Mouse (Mus musculus) E14TG2a.4 (cell line): ENCODE data around the gene Dapk1.

Experiments used
- H3K27me3 ChIP-seq: 2 replicates; pipeline ENCODE4 v1.6.1; 2014; ENCODE audit warnings: low read length, control low read depth; ENCODE audit not compliant: insufficient read depth
- H3K36me3 ChIP-seq: 2 replicates; pipeline ENCODE4 v1.6.1; 2014; ENCODE audit warnings: low read length, control low read depth; ENCODE audit not compliant: insufficient read depth
- H3K4me1 ChIP-seq: replicated peaks from 2 replicates; pipeline ENCODE4 v1.6.1; 2014; ENCODE audit warnings: low read depth, low read length, control low read depth
- H3K4me3 ChIP-seq: replicated peaks from 2 replicates; pipeline ENCODE4 v1.5.1; 2014; ENCODE audit warnings: mild to moderate bottlenecking, low read length
- H3K9me3 ChIP-seq: 2 replicates; pipeline ENCODE4 v1.6.1; 2014; ENCODE audit warnings: low read length, control low read depth
- CTCF ChIP-seq: conservative IDR thresholded peaks from 2 replicates; pipeline ENCODE4 v1.5.1; 2014; ENCODE audit warnings: low read length
- NANOG ChIP-seq: IDR thresholded peaks from 2 replicates; pipeline ENCODE4 v1.6.1; 2014; ENCODE audit warnings: borderline replicate concordance, low read length, mixed read lengths
- POU5F1 ChIP-seq: IDR thresholded peaks from 2 replicates; pipeline ENCODE4 v1.6.1; 2014; ENCODE audit warnings: low read length, borderline replicate concordance

Dapk1 gene

DNA sequence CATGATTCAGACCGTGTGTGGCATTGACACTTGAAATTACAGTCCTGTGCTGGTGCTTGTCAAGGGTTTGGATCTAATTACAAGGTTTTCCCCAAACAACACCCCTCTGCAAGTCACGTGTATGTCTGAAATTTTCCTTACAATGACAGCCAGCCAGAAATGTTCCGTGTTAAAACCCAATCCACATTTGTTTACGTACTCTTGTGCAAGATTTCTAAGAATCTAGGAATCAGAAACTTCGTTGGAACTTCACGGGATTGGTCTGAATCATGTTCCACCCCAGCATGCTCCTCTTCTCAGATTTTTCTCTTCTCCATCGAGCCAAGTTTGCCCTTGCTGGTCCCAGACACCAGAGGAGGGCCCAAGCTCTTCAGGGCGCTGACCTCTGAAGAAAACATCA is 27.8 kb upstream of the Dapk1 start:
- Histone ChIP-seq H3K4me3 (no peak overlapping the region), H3K36me3 (no peaks in the 10 kb centered on the region), H3K4me1 (no peaks in the 10 kb centered on the region), H3K9me3 (no peaks in the 10 kb centered on the region), H3K27me3 (no peaks in the 10 kb centered on the region)
- no peak for TF ChIP-seq POU5F1
- TF ChIP-seq NANOG: no peak
- no peak for TF ChIP-seq CTCF

DNA sequence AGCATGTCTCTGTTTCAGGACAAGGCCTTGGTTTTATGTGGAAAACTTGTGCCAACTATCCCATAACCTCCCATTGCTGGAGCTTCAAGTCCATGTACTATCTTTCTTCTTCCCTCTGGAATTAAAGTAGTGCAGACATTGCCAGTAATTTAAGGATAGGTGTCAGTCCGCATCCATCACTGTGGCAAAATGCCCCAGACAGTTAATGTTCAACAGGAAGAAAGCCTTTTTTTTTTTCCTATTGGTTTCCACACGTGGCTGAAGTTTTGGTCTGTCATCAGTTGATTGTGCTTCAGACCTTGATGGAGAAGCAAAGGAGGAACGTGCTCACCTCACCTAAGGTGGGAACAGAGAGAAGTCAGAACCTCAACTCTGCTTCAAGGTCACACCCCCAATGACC is 23.2 kb upstream of the Dapk1 start:
- H3K27me3 ChIP-seq: no peaks in the 10 kb centered on the region
- H3K9me3 ChIP-seq: no peaks in the 10 kb centered on the region
- TF ChIP-seq NANOG (no peak), CTCF (no peak), POU5F1 (no peak)
- no peaks in the 10 kb centered on the region for H3K4me1 ChIP-seq
- H3K4me3 ChIP-seq: no peak overlapping the region
- H3K36me3 ChIP-seq: no peaks in the 10 kb centered on the region

DNA sequence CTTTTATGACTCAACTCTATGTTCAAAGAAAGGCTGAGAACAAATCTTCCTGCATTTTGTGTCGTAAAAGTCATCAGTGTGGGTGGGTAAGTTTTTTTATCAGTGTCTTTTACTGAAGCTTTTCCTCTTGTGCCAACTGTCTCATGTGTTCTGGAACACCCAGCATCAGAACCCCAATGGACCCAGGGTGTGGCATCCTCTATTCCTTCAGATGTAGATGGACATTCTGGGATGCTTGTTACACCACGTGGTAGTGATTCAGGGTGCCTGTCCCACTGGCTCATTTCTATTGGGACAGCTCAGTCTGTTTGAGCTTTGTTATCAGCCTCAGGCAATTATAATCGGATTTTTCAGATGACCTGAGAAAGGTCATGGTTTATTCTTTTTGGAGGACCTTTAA is 6.9 kb upstream of the Dapk1 start:
- Histone ChIP-seq H3K4me3 (no peak overlapping the region), H3K36me3 (no peaks in the 10 kb centered on the region), H3K4me1 (peaks cover 14% of the 10 kb centered on the region), H3K9me3 (peaks cover 35% of the 10 kb centered on the region), H3K27me3 (no peaks in the 10 kb centered on the region)
- no peak for TF ChIP-seq CTCF
- TF ChIP-seq POU5F1: no peak
- no peak for TF ChIP-seq NANOG

DNA sequence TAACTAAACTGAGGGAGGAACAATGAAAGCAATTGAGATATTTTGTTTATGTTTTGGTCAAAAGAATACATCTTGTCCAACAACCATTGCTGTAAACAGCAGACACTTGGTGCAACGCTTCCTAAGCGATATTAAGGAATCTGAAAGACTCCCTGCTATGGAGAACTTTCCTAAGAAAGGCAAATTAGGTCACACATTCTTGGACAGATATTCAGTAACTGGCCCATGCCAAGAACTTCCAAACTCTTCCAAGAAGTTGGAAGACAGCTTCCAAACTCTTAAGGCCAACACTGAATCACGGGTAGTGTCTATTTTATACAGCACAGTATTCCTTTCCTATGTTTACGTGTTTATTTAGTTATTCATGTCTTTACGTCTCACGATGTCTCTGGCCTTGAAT is 6.2 kb upstream of the Dapk1 start:
- Histone ChIP-seq H3K27me3 (no peaks in the 10 kb centered on the region), H3K36me3 (no peaks in the 10 kb centered on the region), H3K4me3 (no peak overlapping the region), H3K4me1 (peaks cover 14% of the 10 kb centered on the region), H3K9me3 (peaks cover 40% of the 10 kb centered on the region)
- TF ChIP-seq POU5F1 (no peak), NANOG (no peak), CTCF (no peak)

DNA sequence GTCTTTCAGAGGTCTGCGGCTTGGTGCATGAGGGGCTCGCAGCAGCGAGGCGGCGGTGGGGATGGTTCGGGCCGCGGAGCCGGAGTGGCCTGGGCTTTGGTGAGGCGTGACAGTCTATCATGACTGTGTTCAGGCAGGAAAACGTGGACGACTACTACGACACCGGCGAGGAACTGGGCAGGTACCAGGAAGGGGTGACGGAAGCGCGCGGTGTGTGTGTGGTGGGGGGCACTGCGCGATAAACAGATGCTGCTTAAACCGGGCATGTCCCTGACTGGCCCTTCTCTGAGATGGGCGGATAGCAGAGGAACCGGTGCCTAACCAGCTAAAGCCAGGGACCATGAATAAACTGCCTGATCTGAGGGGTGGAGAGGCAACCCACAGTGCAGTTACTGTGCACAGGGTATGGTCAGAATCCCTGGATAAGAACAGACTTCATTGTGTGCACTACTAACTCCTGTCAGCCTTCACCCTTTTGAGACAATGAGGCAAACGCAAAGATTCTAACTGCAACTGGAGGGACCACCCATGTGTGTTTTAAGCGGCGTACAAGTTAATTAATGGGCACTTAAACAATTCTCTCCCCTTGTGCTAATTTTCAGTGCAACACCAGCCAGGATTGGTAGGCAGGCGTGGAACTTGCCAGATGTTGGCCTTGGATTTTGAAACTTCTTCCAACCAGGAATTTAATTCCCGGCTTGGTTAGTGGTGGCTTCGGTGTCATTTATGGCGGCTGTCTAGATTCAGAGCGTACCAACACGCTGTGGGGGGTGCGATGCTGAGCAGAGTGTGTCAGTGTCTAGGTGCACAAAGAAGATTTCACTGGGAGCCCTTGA is 887 bp downstream of the Dapk1 start:
- peaks cover 8% of the 10 kb centered on the region for H3K36me3 ChIP-seq
- peak overlapping the region; percentile 85 for H3K4me3 ChIP-seq
- peaks cover 9% of the 10 kb centered on the region for H3K27me3 ChIP-seq
- TF ChIP-seq POU5F1: no peak
- no peak for TF ChIP-seq CTCF
- no peak for TF ChIP-seq NANOG
- peaks cover 46% of the 10 kb centered on the region for H3K4me1 ChIP-seq
- H3K9me3 ChIP-seq: peaks cover 30% of the 10 kb centered on the region

DNA sequence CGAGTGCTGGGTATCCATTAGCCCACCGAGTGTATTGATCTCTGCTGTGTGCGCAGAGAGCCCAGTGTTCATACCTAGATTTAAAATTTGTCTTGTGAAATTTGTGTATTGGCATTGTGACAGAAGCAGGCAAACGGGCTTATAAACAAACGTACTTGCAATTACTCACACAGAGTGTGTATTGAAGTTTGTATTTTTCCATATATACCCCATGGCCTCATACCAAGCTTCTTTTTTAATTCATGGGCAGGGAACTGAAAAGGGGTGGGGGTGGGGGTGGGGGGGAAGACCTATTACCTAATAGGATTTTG is 1.5 kb downstream of the Dapk1 start:
- Histone ChIP-seq H3K27me3 (peaks cover 9% of the 10 kb centered on the region), H3K9me3 (peaks cover 25% of the 10 kb centered on the region), H3K36me3 (peaks cover 8% of the 10 kb centered on the region), H3K4me3 (peak overlapping the region; percentile 85), H3K4me1 (peaks cover 52% of the 10 kb centered on the region)
- TF ChIP-seq CTCF (no peak), POU5F1 (no peak), NANOG (no peak)

DNA sequence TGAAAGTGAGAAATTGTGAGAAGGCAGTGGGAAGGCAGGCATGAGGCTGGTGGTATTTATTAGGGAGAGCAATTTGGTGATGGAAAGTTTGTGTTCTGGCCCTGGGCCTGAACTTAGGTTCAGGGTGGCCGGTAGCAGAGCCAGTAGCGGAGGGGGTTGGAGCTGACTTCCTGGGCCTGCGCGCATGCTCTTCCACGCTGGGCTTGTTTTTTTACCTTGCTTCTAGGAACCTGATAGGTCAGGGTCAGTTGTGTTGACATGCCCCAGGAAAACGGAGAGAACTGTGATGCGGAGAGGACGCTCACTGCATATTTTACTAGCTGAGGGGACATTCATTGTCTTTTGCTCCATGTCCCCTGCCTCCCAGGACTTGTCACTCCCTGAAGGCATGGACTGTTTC is 5.7 kb downstream of the Dapk1 start:
- Histone ChIP-seq H3K27me3 (peaks cover 8% of the 10 kb centered on the region), H3K4me1 (peaks cover 89% of the 10 kb centered on the region), H3K36me3 (peaks cover 8% of the 10 kb centered on the region), H3K9me3 (no peaks in the 10 kb centered on the region), H3K4me3 (no peak overlapping the region)
- TF ChIP-seq NANOG (no peak), POU5F1 (no peak), CTCF (no peak)

DNA sequence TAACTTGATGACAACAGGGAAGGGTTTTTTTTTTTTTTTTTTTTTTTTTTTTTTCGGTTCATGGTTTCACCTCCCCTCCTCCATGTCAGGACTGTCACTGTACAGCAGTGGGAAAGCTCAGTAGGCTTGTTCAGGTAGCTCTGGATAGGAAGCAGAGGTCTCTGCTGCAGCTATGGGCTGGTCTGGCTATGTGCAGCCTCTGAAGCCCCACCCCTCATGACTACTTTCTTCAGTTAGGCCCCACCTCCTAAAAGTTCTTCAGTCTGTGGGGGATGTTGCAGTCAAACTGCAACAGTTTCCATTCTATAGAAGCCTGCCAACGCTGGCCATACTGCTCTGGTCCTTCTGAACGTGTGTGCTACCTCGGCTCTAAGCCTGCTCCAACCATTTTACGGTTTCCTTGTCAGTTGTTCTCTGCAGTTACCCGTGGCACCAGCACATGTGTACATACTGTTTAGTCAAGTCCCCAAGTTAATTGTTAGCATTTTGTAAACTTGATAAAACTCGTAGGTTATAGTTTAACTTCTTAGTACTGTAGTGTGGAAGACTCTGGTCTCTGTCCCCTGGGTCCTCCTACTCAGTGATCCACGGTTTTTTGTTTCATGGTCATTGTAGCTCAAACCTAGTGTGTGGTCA is 6.8 kb downstream of the Dapk1 start:
- Histone ChIP-seq H3K4me3 (no peak overlapping the region), H3K9me3 (no peaks in the 10 kb centered on the region), H3K4me1 (peaks cover 90% of the 10 kb centered on the region), H3K36me3 (peaks cover 8% of the 10 kb centered on the region), H3K27me3 (peaks cover 2% of the 10 kb centered on the region; the same call in 1 of the 2 replicates)
- no peak for TF ChIP-seq NANOG
- no peak for TF ChIP-seq POU5F1
- TF ChIP-seq CTCF: no peak
